Mouse (Mus musculus) ES-E14 (cell line): ENCODE data around the gene Mast4. TPM values are rescaled to one million over a fixed set of nuclear protein-coding genes. Genes with fewer than 3 reads are reported as not detected.

Experiments
- DNase-seq: peaks from one replicate; pipeline ENCODE4 v3.0.0-alpha.2; 2013; ENCODE audit warnings: low read depth, low spot score
- H3K27ac ChIP-seq: 2 replicates; pipeline ENCODE4 v1.5.1; 2012; ENCODE audit warnings: low read depth, mild to moderate bottlenecking, low read length, moderate library complexity, mixed read lengths; ENCODE audit not compliant: poor library complexity, insufficient read depth, severe bottlenecking
- H3K36me3 ChIP-seq: 2 replicates; pipeline ENCODE4 v1.6.1; 2012; ENCODE audit warnings: mild to moderate bottlenecking, low read length, moderate library complexity, mixed read lengths; ENCODE audit not compliant: control insufficient read depth, poor library complexity, insufficient read depth, severe bottlenecking
- H3K4me1 ChIP-seq, 2 experiments: fragments of 150-350 bp in 1 of 2; sonication (generic) in 1 of 2; 2 replicates each; pipeline ENCODE4 v1.6.1; 2012; ENCODE audit warnings: low read length in 2 of 2, mild to moderate bottlenecking in 1 of 2, mixed read lengths in 1 of 2; ENCODE audit not compliant: control insufficient read depth in 2 of 2, insufficient read depth in 2 of 2, poor library complexity in 1 of 2
- H3K4me3 ChIP-seq, 2 experiments: fragments of 150-350 bp in 1 of 2; sonication (generic) in 1 of 2; 2 replicates each; pipeline ENCODE4 v1.5.1; 2012; ENCODE audit warnings: low read length in 2 of 2, low read depth in 1 of 2, mild to moderate bottlenecking in 1 of 2, mixed read lengths in 1 of 2; ENCODE audit not compliant: insufficient read depth in 1 of 2, poor library complexity in 1 of 2, severe bottlenecking in 1 of 2
- H3K9ac ChIP-seq: 2 replicates; pipeline ENCODE4 v1.6.1; 2012; ENCODE audit warnings: low read depth, mild to moderate bottlenecking, low read length, mixed read lengths; ENCODE audit not compliant: poor library complexity, insufficient read depth, severe bottlenecking
- H3K9me3 ChIP-seq: fragments of 150-350 bp; sonication (generic); 2 replicates; pipeline ENCODE4 v1.6.1; 2012; ENCODE audit warnings: low read depth, mild to moderate bottlenecking, low read length; ENCODE audit not compliant: control insufficient read depth, insufficient read depth
- CHD2 ChIP-seq: IDR thresholded peaks from 2 replicates; pipeline ENCODE4 v1.6.1; 2014; ENCODE audit warnings: mild to moderate bottlenecking, low read depth, low read length, inconsistent platforms
- HCFC1 ChIP-seq: IDR thresholded peaks from 2 replicates; pipeline ENCODE4 v1.6.1; 2012; ENCODE audit warnings: low read length, inconsistent platforms, borderline replicate concordance; ENCODE audit not compliant: insufficient read depth
- MAFK ChIP-seq: IDR thresholded peaks from 2 replicates; pipeline ENCODE4 v1.6.1; 2014; ENCODE audit warnings: mild to moderate bottlenecking, low read depth, low read length, inconsistent platforms; ENCODE audit not compliant: insufficient read depth
- ZC3H11A ChIP-seq: IDR thresholded peaks from 2 replicates; pipeline ENCODE4 v1.6.1; 2012; ENCODE audit warnings: low read depth, mild to moderate bottlenecking, inconsistent platforms, low read length, borderline replicate concordance
- ZNF384 ChIP-seq: IDR thresholded peaks from 2 replicates; pipeline ENCODE4 v1.6.1; 2012; ENCODE audit warnings: low read depth, low read length, inconsistent platforms
- in situ Hi-C, 2 experiments: fragments of 600-800 bp; cut with MboI; formaldehyde crosslinking; loops; one replicate each; pipeline ENCODE4 v1.15.1; 2025; ENCODE audit warnings: low sequenced_read_pairs in 2 of 2, inconsistent platforms in 1 of 2; ENCODE audit not compliant: unreplicated experiment in 2 of 2
- total RNA-seq: library from RNA; depleted of rRNA; stranded (reverse); fragments of 300-350 nt; gene quantifications from 2 replicates; pipeline ENCODE4 v1.2.3, GENCODE M21; 2012

Mast4 gene
- total RNA-seq, 1 experiment: 8.3 TPM

- Histone ChIP-seq H3K4me3 (no peak overlapping the region), H3K9me3 (no peaks in the 10 kb centered on the region), H3K27ac (no peak overlapping the region), H3K4me1 (no peaks in the 10 kb centered on the region), H3K9ac (no peak overlapping the region), H3K36me3 (no peaks in the 10 kb centered on the region)
- DNase-seq: no peak
- TF ChIP-seq ZNF384 (no peak), MAFK (no peak), HCFC1 (no peak), ZC3H11A (no peak), CHD2 (no peak)
- in situ Hi-C loops: no loop called here
Observed at GRCm38 (mm10) chr13:103232171-103232570, 102.1 kb downstream of the Mast4 start.

- in situ Hi-C loops: no loop called here
- TF ChIP-seq ZC3H11A (no peak), HCFC1 (no peak), CHD2 (no peak), MAFK (no peak), ZNF384 (no peak)
- H3K36me3 ChIP-seq: no peaks in the 10 kb centered on the region
- H3K27ac ChIP-seq: no peak overlapping the region
- no peak for DNase-seq
- H3K9me3 ChIP-seq: no peaks in the 10 kb centered on the region
- peaks cover 0 to 4% of the 10 kb centered on the region in 2 experiments; a peak in 1 of 4 replicates for H3K4me1 ChIP-seq
- H3K9ac ChIP-seq: no peak overlapping the region
- H3K4me3 ChIP-seq: no peak overlapping the region
Observed at GRCm38 (mm10) chr13:103229069-103229468, 105.2 kb downstream of the Mast4 start.

- Histone ChIP-seq H3K4me3 (no peak overlapping the region), H3K4me1 (peaks cover 0 to 4% of the 10 kb centered on the region in 2 experiments; a peak in 1 of 4 replicates), H3K27ac (no peak overlapping the region), H3K9me3 (no peaks in the 10 kb centered on the region), H3K9ac (no peak overlapping the region), H3K36me3 (no peaks in the 10 kb centered on the region)
- in situ Hi-C loops: no loop called here
- TF ChIP-seq HCFC1 (no peak), CHD2 (no peak), MAFK (no peak), ZC3H11A (no peak), ZNF384 (no peak)
- DNase-seq: no peak
Observed at GRCm38 (mm10) chr13:103225895-103226815, 108.1 kb downstream of the Mast4 start.

- Histone ChIP-seq H3K4me1 (peaks cover 0 to 4% of the 10 kb centered on the region in 2 experiments; a peak in 1 of 4 replicates), H3K4me3 (no peak overlapping the region), H3K9me3 (no peaks in the 10 kb centered on the region), H3K36me3 (no peaks in the 10 kb centered on the region), H3K27ac (no peak overlapping the region), H3K9ac (no peak overlapping the region)
- TF ChIP-seq HCFC1: no peak
- TF ChIP-seq ZNF384: no peak
- TF ChIP-seq CHD2: no peak
- TF ChIP-seq MAFK: no peak
- TF ChIP-seq ZC3H11A: no peak
- in situ Hi-C loops: no loop called here
- no peak for DNase-seq
Observed at GRCm38 (mm10) chr13:103225217-103225894, 108.9 kb downstream of the Mast4 start.
